Comparison of ENCODE assay signal across 22 mouse cellular contexts in genomic region chr8:90499315-90499714, GRCm38 (mm10).
DNase-seq lines count a peak whose midpoint lies in the region; ATAC-seq and TF ChIP-seq lines count a peak whose summit lies in the region.
"Had no signal": no experiment of that assay in that cellular context is flagged by ENCODE, and none has a peak within 500 bp of the region (broad histone marks: within the 10 kb centered on the region; RNA-seq: fewer than 3 reads in every experiment).

No protein-coding gene starts in this region.

- no peak for TF ChIP-seq CTCF in cortical plate, adult 2 months (IDR thresholded peaks at IDR 0.05; ENCODE audit: extremely low read depth, insufficient read depth, low read length)

- no peak for ATAC-seq in hindbrain, embryonic 12.5 days (ENCODE audit: low FRiP score)
- ATAC-seq in midbrain, embryonic 16.5 days, result no peak
- no peak for ATAC-seq in neural tube, embryonic 13.5 days (ENCODE audit: low read depth)
- ATAC-seq: activated CD4-positive, CD25-positive, alpha-beta regulatory T cell, adult 4 months; forebrain, embryonic 15.5 days; hindbrain, postnatal 0 days; Patski had no signal

- H3K9me3 ChIP-seq in hindbrain, embryonic 10.5 days, result 0 out of 2 replicates have a peak, but pooled peaks cover 3% of the 10 kb centered on the region
- no peaks in the 10 kb centered on the region for H3K9me3 ChIP-seq in hindbrain, embryonic 12.5 days (replicated peaks)
- H3K9me3 ChIP-seq in midbrain, embryonic 10.5 days (replicated peaks), result no peaks in the 10 kb centered on the region
- H3K9me3 ChIP-seq in midbrain, embryonic 16.5 days (replicated peaks; ENCODE audit: control insufficient read depth, low read length, poor library complexity, severe bottlenecking), result no peaks in the 10 kb centered on the region
- H3K9me3 ChIP-seq in neural tube, embryonic 13.5 days, result no peaks in the 10 kb centered on the region
- H3K9me3 ChIP-seq: embryonic facial prominence, embryonic 15.5 days; forebrain, embryonic 15.5 days; heart, embryonic 13.5 days had no signal

- no peaks in the 10 kb centered on the region for H3K27me3 ChIP-seq in hindbrain, embryonic 10.5 days (ENCODE audit: insufficient read depth, poor library complexity, severe bottlenecking)
- no peaks in the 10 kb centered on the region for H3K27me3 ChIP-seq in hindbrain, embryonic 12.5 days
- no peaks in the 10 kb centered on the region for H3K27me3 ChIP-seq in midbrain, embryonic 10.5 days (ENCODE audit: low read depth, poor library complexity, severe bottlenecking)
- H3K27me3 ChIP-seq in midbrain, embryonic 16.5 days (ENCODE audit: control insufficient read depth, insufficient read depth, low read depth, low read length), result no peaks in the 10 kb centered on the region
- no peaks in the 10 kb centered on the region for H3K27me3 ChIP-seq in neural tube, embryonic 13.5 days
- H3K27me3 ChIP-seq: CH12.LX; embryonic facial prominence, embryonic 15.5 days; forebrain, embryonic 15.5 days; heart, embryonic 13.5 days; Patski had no signal

- no peaks in the 10 kb centered on the region for H3K36me3 ChIP-seq in hindbrain, embryonic 10.5 days
- no peaks in the 10 kb centered on the region for H3K36me3 ChIP-seq in hindbrain, embryonic 12.5 days
- H3K36me3 ChIP-seq in midbrain, embryonic 10.5 days, result no peaks in the 10 kb centered on the region
- H3K36me3 ChIP-seq in midbrain, embryonic 16.5 days (ENCODE audit: control insufficient read depth, insufficient read depth, low read length), result no peaks in the 10 kb centered on the region
- no peaks in the 10 kb centered on the region for H3K36me3 ChIP-seq in neural tube, embryonic 13.5 days
- H3K36me3 ChIP-seq: embryonic facial prominence, embryonic 15.5 days; forebrain, embryonic 15.5 days; heart, embryonic 13.5 days had no signal

- no peak overlapping the region for H3K4me3 ChIP-seq in hindbrain, embryonic 10.5 days
- H3K4me3 ChIP-seq in hindbrain, embryonic 12.5 days, result no peak overlapping the region
- no peak overlapping the region for H3K4me3 ChIP-seq in midbrain, embryonic 10.5 days
- no peak overlapping the region for H3K4me3 ChIP-seq in midbrain, embryonic 16.5 days (ENCODE audit: low read depth, low read length)
- no peak overlapping the region for H3K4me3 ChIP-seq in neural tube, embryonic 13.5 days
- no peak overlapping the region for H3K4me3 ChIP-seq in cortical plate, adult 2 months (ENCODE audit: insufficient read depth, low read length)
- H3K4me3 ChIP-seq: embryonic facial prominence, embryonic 15.5 days; erythroblast, embryonic 14.5 days; forebrain, embryonic 15.5 days; gastrocnemius, adult 2 months; heart, embryonic 13.5 days had no signal

- peak overlapping the region; percentile 47 for H3K27ac ChIP-seq in hindbrain, embryonic 10.5 days
- H3K27ac ChIP-seq in hindbrain, embryonic 12.5 days, result no peak overlapping the region
- H3K27ac ChIP-seq in midbrain, embryonic 10.5 days (replicated peaks), result peak overlapping the region; percentile 55
- H3K27ac ChIP-seq in midbrain, embryonic 16.5 days (ENCODE audit: low read length), result no peak overlapping the region
- H3K27ac ChIP-seq in neural tube, embryonic 13.5 days (replicated peaks), result peak overlapping the region; percentile 67
- H3K27ac ChIP-seq in cortical plate, adult 2 months (ENCODE audit: insufficient read depth, low read length), result peak overlapping the region; percentile 28; the same call in 1 of the 2 replicates
- H3K27ac ChIP-seq: embryonic facial prominence, embryonic 15.5 days; forebrain, embryonic 15.5 days; gastrocnemius, adult 2 months; heart, embryonic 13.5 days; hindbrain, postnatal 0 days had no signal

- no peak for DNase-seq in hindbrain, embryonic 10.5 days (ENCODE audit: low spot score)
- DNase-seq in midbrain, embryonic 10.5 days (ENCODE audit: low spot score), result no peak
- no peak for DNase-seq in neural tube, embryonic 10.5 days (ENCODE audit: extremely low spot score, low spot score)
- DNase-seq: adrenal gland, postnatal 14 days; cerebellum, adult 2 months; cerebellum, postnatal 10 days; embryo, embryonic 11 days; gastrocnemius, adult 2 months; gastrocnemius, postnatal 25 days; heart, postnatal 36 days had no signal

- no peak overlapping the region for H3K4me2 ChIP-seq in hindbrain, embryonic 12.5 days (replicated peaks)
- H3K4me2 ChIP-seq in midbrain, embryonic 16.5 days (ENCODE audit: low read length), result no peak overlapping the region
- no peak overlapping the region for H3K4me2 ChIP-seq in neural tube, embryonic 13.5 days
- H3K4me2 ChIP-seq: embryonic facial prominence, embryonic 15.5 days; forebrain, embryonic 15.5 days; heart, embryonic 13.5 days had no signal

- peaks cover 41% of the 10 kb centered on the region for H3K4me1 ChIP-seq in hindbrain, embryonic 10.5 days (replicated peaks)
- H3K4me1 ChIP-seq in hindbrain, embryonic 12.5 days, result peaks cover 28% of the 10 kb centered on the region
- H3K4me1 ChIP-seq in midbrain, embryonic 10.5 days, result peaks cover 48% of the 10 kb centered on the region
- peaks cover 23% of the 10 kb centered on the region for H3K4me1 ChIP-seq in midbrain, embryonic 16.5 days (ENCODE audit: control insufficient read depth, insufficient read depth, low read length)
- peaks cover 41% of the 10 kb centered on the region for H3K4me1 ChIP-seq in neural tube, embryonic 13.5 days (replicated peaks)
- H3K4me1 ChIP-seq in cortical plate, adult 2 months (ENCODE audit: control insufficient read depth, insufficient read depth, low read length), result peaks cover 11% of the 10 kb centered on the region

- H3K9ac ChIP-seq in hindbrain, embryonic 12.5 days, result no peak overlapping the region
- no peak overlapping the region for H3K9ac ChIP-seq in midbrain, embryonic 16.5 days (ENCODE audit: low read depth, low read length)
- H3K9ac ChIP-seq in neural tube, embryonic 13.5 days, result no peak overlapping the region
- H3K9ac ChIP-seq: embryonic facial prominence, embryonic 15.5 days; forebrain, embryonic 15.5 days; heart, embryonic 13.5 days had no signal

- WGBS in hindbrain, embryonic 10.5 days, result 56% methylated on average over 1 of the region's 1 CpGs
- WGBS in hindbrain, embryonic 12.5 days, result 34% methylated on average over 1 of the region's 1 CpGs
- WGBS in midbrain, embryonic 10.5 days, result 59% methylated on average over 1 of the region's 1 CpGs
- WGBS in midbrain, embryonic 16.5 days, result 50% methylated on average over 1 of the region's 1 CpGs
- WGBS in neural tube, embryonic 13.5 days, result 41% methylated on average over 1 of the region's 1 CpGs

- TF ChIP-seq POLR2A in cortical plate, adult 2 months (IDR thresholded peaks at IDR 0.05; ENCODE audit: extremely low read depth, insufficient read depth, low read length), result no peak

Comparison
In these comparisons a context has a peak if more than half of its experiments do, and no peak if none do; other contexts are left out.
1. H3K27ac ChIP-seq: peak in hindbrain, embryonic 10.5 days (single experiment), midbrain, embryonic 10.5 days (single experiment), neural tube, embryonic 13.5 days (single experiment) and cortical plate, adult 2 months (single experiment); none in hindbrain, embryonic 12.5 days (single experiment) and midbrain, embryonic 16.5 days (single experiment).